Mouse (Mus musculus) C2C12 (cell line): ENCODE measurements around the gene Hsf2.

ENCODE experiments used
- CEBPB ChIP-seq: IDR thresholded peaks from one replicate; pipeline ENCODE4 v1.6.1; 2011; ENCODE audit warnings: low read depth, mild to moderate bottlenecking, control low read depth, moderate library complexity
- CTCF ChIP-seq: IDR thresholded peaks from one replicate; pipeline ENCODE4 v1.5.1; 2011; ENCODE audit not compliant: control insufficient read depth, insufficient read depth, insufficient read length
- MAX ChIP-seq: IDR thresholded peaks from one replicate; pipeline ENCODE4 v1.6.1; 2011; ENCODE audit warnings: mild to moderate bottlenecking, control low read depth
- MYOD1 ChIP-seq: IDR thresholded peaks from one replicate; pipeline ENCODE4 v1.6.1; 2011; ENCODE audit warnings: low read depth; ENCODE audit not compliant: control insufficient read depth, insufficient read length
- MYOG ChIP-seq: IDR thresholded peaks from one replicate; pipeline ENCODE4 v1.6.1; 2011; ENCODE audit not compliant: control insufficient read depth, insufficient read length; ENCODE audit errors: extremely low read depth
- USF1 ChIP-seq: IDR thresholded peaks from one replicate; pipeline ENCODE4 v1.6.1; 2011; ENCODE audit warnings: low read depth, mild to moderate bottlenecking, control low read depth, moderate library complexity

GRCm38 (mm10) chr10:57444392-57444791, 41.8 kb upstream of the Hsf2 start:
- TF ChIP-seq USF1, result no peak
- TF ChIP-seq CTCF, result no peak
- no peak for TF ChIP-seq MYOG
- no peak for TF ChIP-seq MAX
- no peak for TF ChIP-seq CEBPB
- no peak for TF ChIP-seq MYOD1
